Mouse (Mus musculus) testis, adult 2 months (tissue): ENCODE measurements around the gene Gab1.

Source experiments
- CTCF ChIP-seq: fragments of 200-500 bp; IDR thresholded peaks from 2 replicates; pipeline ENCODE4 v1.5.1; 2012; ENCODE audit warnings: low read depth, mild to moderate bottlenecking, inconsistent platforms, low read length, moderate library complexity; ENCODE audit not compliant: control insufficient read depth, insufficient read depth, insufficient replicate concordance
- POLR2A ChIP-seq: fragments of 200-500 bp; IDR thresholded peaks from 2 replicates; pipeline ENCODE4 v1.6.1; 2012; ENCODE audit warnings: low read depth, mild to moderate bottlenecking, inconsistent platforms, low read length, moderate library complexity; ENCODE audit not compliant: control insufficient read depth

- no peak for TF ChIP-seq POLR2A
- no peak for TF ChIP-seq CTCF
Observed at GRCm38 (mm10) chr8:80919130-80919529, 38.8 kb upstream of the Gab1 start.
